Mouse (Mus musculus): ENCODE results near the gene Smim5.

DNA sequence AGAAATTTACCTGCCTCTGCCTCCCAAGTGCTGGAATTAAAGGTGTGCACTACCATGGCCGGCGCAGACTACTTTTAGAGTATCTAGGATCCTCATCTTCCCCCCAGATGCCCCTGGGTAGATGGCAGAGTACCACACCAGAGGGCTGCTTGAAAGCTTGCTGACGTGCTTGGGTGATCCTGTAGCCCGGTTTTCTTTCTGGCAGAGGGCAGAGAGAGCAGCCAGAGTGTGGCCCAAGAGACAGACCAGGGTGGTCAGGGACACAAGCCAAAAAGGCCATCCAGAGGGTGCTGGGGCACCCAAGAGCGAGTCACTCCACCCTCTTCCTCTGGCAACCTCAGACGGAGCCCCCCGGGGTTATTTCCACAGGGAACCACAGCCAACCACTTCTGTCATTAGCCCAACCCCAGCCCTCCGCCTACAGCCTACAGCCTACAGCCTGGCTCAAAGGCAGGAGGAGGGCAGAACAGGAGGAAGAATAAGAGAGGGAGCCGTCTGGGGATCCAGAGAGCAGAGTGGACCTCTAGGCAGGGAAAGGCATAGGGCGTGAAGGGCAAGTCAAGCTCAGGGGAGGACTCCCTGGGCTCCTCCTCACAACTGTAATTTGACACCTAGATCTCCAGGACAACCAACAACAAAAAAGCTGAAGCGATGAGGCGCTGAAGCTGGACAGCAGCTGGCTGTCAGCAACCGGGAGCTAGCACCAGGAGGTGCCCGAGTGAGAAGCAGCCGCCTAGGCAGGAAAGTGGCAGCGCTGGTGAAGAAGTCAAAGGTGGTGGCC is at the start of gene Smim5:
- TF ChIP-seq TAL1 (IDR thresholded peaks at IDR 0.05; ENCODE audit: low read length) (no peak), GATA1 (IDR thresholded peaks at IDR 0.05; ENCODE audit: low read length) (no peak)
